Mouse (Mus musculus): ENCODE measurements around the gene Aldh5a1.

Gene Aldh5a1

DNA sequence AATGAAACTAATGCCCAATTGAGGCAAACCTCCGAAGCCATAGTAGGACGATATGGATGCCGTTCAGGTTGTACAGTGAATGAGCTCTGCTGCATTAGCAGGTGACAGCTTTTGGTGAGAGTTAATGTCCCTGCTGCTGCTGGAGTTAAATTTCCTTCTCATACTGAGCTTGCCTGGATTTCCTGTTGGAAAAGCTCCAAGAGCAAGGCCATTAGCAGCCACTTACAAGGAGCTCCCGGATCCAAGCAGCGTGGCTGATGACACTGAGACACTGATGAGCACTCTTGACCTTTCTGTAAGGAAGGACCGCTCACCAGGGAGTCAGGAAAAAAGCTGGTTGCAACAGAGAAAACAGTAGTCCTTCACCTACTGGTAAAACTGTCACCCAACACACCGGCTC lies 75.4 kb downstream of the Aldh5a1 start:
- no peak for DNase-seq

DNA sequence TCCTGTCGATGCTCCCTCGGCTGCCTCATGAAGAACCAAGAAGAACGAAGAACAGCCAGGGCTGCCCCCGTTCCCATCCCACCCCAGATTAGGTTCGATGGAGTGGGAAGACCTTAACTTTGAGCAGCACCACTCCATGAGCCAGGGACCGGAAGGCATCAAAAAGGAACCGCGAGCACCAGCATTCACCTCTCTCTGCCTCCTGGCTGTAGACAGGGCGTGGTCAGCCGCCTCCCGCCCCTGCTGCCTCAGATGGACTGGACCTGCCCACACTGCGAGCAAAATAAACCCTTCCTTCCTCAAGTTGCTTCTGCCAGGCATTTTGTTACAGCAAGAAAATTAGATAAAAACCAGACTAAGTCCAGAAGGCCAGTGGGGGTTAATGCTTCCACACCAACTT lies 76.4 kb downstream of the Aldh5a1 start:
- no peak for DNase-seq

DNA sequence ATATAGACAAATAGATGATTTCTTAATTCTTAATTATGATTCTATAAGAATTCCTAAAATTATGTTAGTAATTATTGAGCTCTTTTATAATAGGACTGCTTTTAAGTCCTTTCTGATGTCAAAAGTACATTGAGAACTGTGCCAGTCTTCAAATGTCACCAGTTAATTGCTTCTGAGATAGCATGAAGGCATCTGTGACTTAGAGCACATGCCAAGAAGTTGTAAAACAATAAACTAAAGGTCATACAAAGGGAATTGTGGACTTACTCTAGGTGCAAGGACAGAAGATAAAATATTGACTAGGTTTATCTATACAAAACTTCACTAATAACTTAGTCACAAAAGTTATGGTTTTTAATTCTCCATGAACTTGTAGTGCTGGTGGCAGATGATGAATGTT lies 78.3 kb downstream of the Aldh5a1 start:
- DNase-seq, result no peak
